Mouse (Mus musculus): ENCODE data around the gene Unc50. TPM values are rescaled to one million over a fixed set of nuclear protein-coding genes. Genes with fewer than 3 reads are reported as not detected.
A peak's percentile ranks its signal among the peaks of the same experiment; 100 is the strongest.

Unc50 gene
- polyA plus RNA-seq, 1 experiment, result 22.8 TPM

GRCm38 (mm10) chr1:37481331-37481730 is 51.4 kb downstream of the Unc50 start:
- H3K27ac ChIP-seq (ENCODE audit: control insufficient read depth, insufficient read depth, low read depth, low read length, poor library complexity), result no peak overlapping the region
- WGBS, result 18% methylated on average over 2 of the region's 2 CpGs

GRCm38 (mm10) chr1:37484612-37485011 is 54.7 kb downstream of the Unc50 start:
- WGBS, result 75% methylated on average over 4 of the region's 4 CpGs
- Histone ChIP-seq H3K27ac (ENCODE audit: control insufficient read depth, insufficient read depth, low read depth, low read length, poor library complexity) (no peak overlapping the region), H3K4me3 (replicated peaks; ENCODE audit: control insufficient read depth, low read depth, low read length) (no peak overlapping the region), H3K4me1 (ENCODE audit: control insufficient read depth, insufficient read depth, low read length) (peaks cover 5% of the 10 kb centered on the region; the same call in 1 of the 2 replicates)
- TF ChIP-seq POLR2A (IDR thresholded peaks at IDR 0.05; ENCODE audit: borderline replicate concordance, control insufficient read depth, low read depth, low read length) (no peak), CTCF (IDR thresholded peaks at IDR 0.05; ENCODE audit: control insufficient read depth, insufficient read depth, low read length) (no peak)

More at GRCm38 (mm10) chr1:37481331-37481730, 51.4 kb downstream of the Unc50 start:
- Histone ChIP-seq H3K4me1 (ENCODE audit: control insufficient read depth, insufficient read depth, low read length) (peaks cover 5% of the 10 kb centered on the region; the same call in 1 of the 2 replicates), H3K4me3 (replicated peaks; ENCODE audit: control insufficient read depth, low read depth, low read length) (no peak overlapping the region)
- TF ChIP-seq POLR2A (IDR thresholded peaks at IDR 0.05; ENCODE audit: borderline replicate concordance, control insufficient read depth, low read depth, low read length) (no peak), CTCF (IDR thresholded peaks at IDR 0.05; ENCODE audit: control insufficient read depth, insufficient read depth, low read length) (no peak)

GRCm38 (mm10) chr1:37486439-37486838 is 56.5 kb downstream of the Unc50 start:
- TF ChIP-seq POLR2A (IDR thresholded peaks at IDR 0.05; ENCODE audit: borderline replicate concordance, control insufficient read depth, low read depth, low read length) (no peak), CTCF (IDR thresholded peaks at IDR 0.05; ENCODE audit: control insufficient read depth, insufficient read depth, low read length) (no peak)
- H3K4me1 ChIP-seq (ENCODE audit: control insufficient read depth, insufficient read depth, low read length), result peaks cover 5% of the 10 kb centered on the region
- no peak overlapping the region for H3K4me3 ChIP-seq (replicated peaks; ENCODE audit: control insufficient read depth, low read depth, low read length)
- 31% methylated on average over 1 of the region's 1 CpGs for WGBS
- H3K27ac ChIP-seq (ENCODE audit: control insufficient read depth, insufficient read depth, low read depth, low read length, poor library complexity), result peak overlapping the region; percentile 52

- 28% methylated on average over 3 of the region's 3 CpGs for WGBS
- TF ChIP-seq POLR2A (IDR thresholded peaks at IDR 0.05; ENCODE audit: borderline replicate concordance, control insufficient read depth, low read depth, low read length) (no peak), CTCF (IDR thresholded peaks at IDR 0.05; ENCODE audit: control insufficient read depth, insufficient read depth, low read length) (no peak)
- H3K4me3 ChIP-seq (replicated peaks; ENCODE audit: control insufficient read depth, low read depth, low read length), result no peak overlapping the region
- H3K27ac ChIP-seq (ENCODE audit: control insufficient read depth, insufficient read depth, low read depth, low read length, poor library complexity), result no peak overlapping the region
- peaks cover 5% of the 10 kb centered on the region for H3K4me1 ChIP-seq (ENCODE audit: control insufficient read depth, insufficient read depth, low read length)
These were observed 57.1 kb downstream of the Unc50 start for GRCm38 (mm10) chr1:37486994-37487393.

- Histone ChIP-seq H3K4me3 (replicated peaks; ENCODE audit: control insufficient read depth, low read depth, low read length) (no peak overlapping the region), H3K27ac (ENCODE audit: control insufficient read depth, insufficient read depth, low read depth, low read length, poor library complexity) (peak overlapping the region; percentile 3; the same call in 1 of the 2 replicates), H3K4me1 (ENCODE audit: control insufficient read depth, insufficient read depth, low read length) (peaks cover 5% of the 10 kb centered on the region)
- TF ChIP-seq POLR2A (IDR thresholded peaks at IDR 0.05; ENCODE audit: borderline replicate concordance, control insufficient read depth, low read depth, low read length) (no peak), CTCF (IDR thresholded peaks at IDR 0.05; ENCODE audit: control insufficient read depth, insufficient read depth, low read length) (no peak)
- 34% methylated on average over 12 of the region's 12 CpGs for WGBS
These were observed 58.6 kb downstream of the Unc50 start for GRCm38 (mm10) chr1:37488531-37488930.

Other genes with a start within 250 kb of the Unc50 start
- not detected in 2 replicates for gene Cnga3, start 215.7 kb upstream of the Unc50 start, polyA plus RNA-seq (2011; ENCODE audit: insufficient read depth, insufficient read length, low replicate concordance, missing spikeins)
- gene Inpp4a, start 130.3 kb upstream of the Unc50 start, polyA plus RNA-seq (2011; ENCODE audit: insufficient read depth, insufficient read length, low replicate concordance, missing spikeins), result 16.9 and 33.4 TPM in 2 replicates
- gene Coa5, start within 50 bp of the Unc50 start, polyA plus RNA-seq (2011; ENCODE audit: insufficient read depth, insufficient read length, low replicate concordance, missing spikeins), result 26.6 and 28.4 TPM in 2 replicates
- 2.5 and 4.5 TPM in 2 replicates for gene Mgat4a, start 110.9 kb downstream of the Unc50 start, polyA plus RNA-seq (2011; ENCODE audit: insufficient read depth, insufficient read length, low replicate concordance, missing spikeins)

Data from bone marrow, adult 2 months (tissue).